Mouse (Mus musculus) embryo, embryonic 11 days (tissue): ENCODE results near the gene Dnajb7.

Source experiments
- DNase-seq: peaks from one replicate; pipeline ENCODE4 v3.0.0-alpha.2; 2015

Gene Dnajb7

GRCm38 (mm10) chr15:81408199-81408598 is at the start of gene Dnajb7:
TSS of gene Dnajb7 (minus strand) at chr15:81408299.
- no peak for DNase-seq

- peak; percentile 69 for DNase-seq
These were observed 40.4 kb upstream of the Dnajb7 start for GRCm38 (mm10) chr15:81448463-81448862.

- DNase-seq: no peak
These were observed 31.1 kb upstream of the Dnajb7 start for GRCm38 (mm10) chr15:81439236-81439635.

- DNase-seq: no peak
These were observed 30.2 kb upstream of the Dnajb7 start for GRCm38 (mm10) chr15:81438345-81438744.

GRCm38 (mm10) chr15:81431195-81431594 is 23.1 kb upstream of the Dnajb7 start:
- DNase-seq: no peak

GRCm38 (mm10) chr15:81427947-81428346 is 19.8 kb upstream of the Dnajb7 start:
- no peak for DNase-seq

- no peak for DNase-seq
These were observed 17.2 kb upstream of the Dnajb7 start for GRCm38 (mm10) chr15:81425311-81425710.

- DNase-seq: no peak
These were observed 14.1 kb upstream of the Dnajb7 start for GRCm38 (mm10) chr15:81422156-81422681.

- peak; percentile 2 for DNase-seq
These were observed 13.4 kb upstream of the Dnajb7 start for GRCm38 (mm10) chr15:81421454-81421853.

- DNase-seq: no peak
These were observed 10.0 kb upstream of the Dnajb7 start for GRCm38 (mm10) chr15:81418065-81418464.

- DNase-seq: peak; percentile 77
These were observed 8.7 kb upstream of the Dnajb7 start for GRCm38 (mm10) chr15:81416763-81417310.

- no peak for DNase-seq
These were observed 3.1 kb downstream of the Dnajb7 start for GRCm38 (mm10) chr15:81405008-81405407.

- peak; percentile 96 for DNase-seq
These were observed 8.3 kb downstream of the Dnajb7 start, which contains the start of the genes St13 and Xpnpep3 for GRCm38 (mm10) chr15:81399638-81400315. TSS of gene St13 (minus strand) at chr15:81400077. TSS of gene Xpnpep3 (plus strand) at chr15:81400138.

- DNase-seq: no peak
These were observed 8.8 kb downstream of the Dnajb7 start for GRCm38 (mm10) chr15:81399297-81399637.

- DNase-seq: no peak
These were observed 9.9 kb downstream of the Dnajb7 start for GRCm38 (mm10) chr15:81398189-81398588.

GRCm38 (mm10) chr15:81394211-81394915 is 13.7 kb downstream of the Dnajb7 start:
- DNase-seq: no peak

- no peak for DNase-seq
These were observed 15.1 kb downstream of the Dnajb7 start for GRCm38 (mm10) chr15:81392997-81393396.

- peak; percentile 13 for DNase-seq
These were observed 21.8 kb downstream of the Dnajb7 start for GRCm38 (mm10) chr15:81386327-81386726.

GRCm38 (mm10) chr15:81378845-81379244 is 29.3 kb downstream of the Dnajb7 start:
- DNase-seq: no peak

GRCm38 (mm10) chr15:81374621-81375020 is 33.5 kb downstream of the Dnajb7 start:
- no peak for DNase-seq

GRCm38 (mm10) chr15:81370356-81370755 is 37.7 kb downstream of the Dnajb7 start:
- no peak for DNase-seq

- no peak for DNase-seq
These were observed 39.5 kb downstream of the Dnajb7 start for GRCm38 (mm10) chr15:81368601-81369000.

GRCm38 (mm10) chr15:81366241-81366640 is 41.9 kb downstream of the Dnajb7 start:
- no peak for DNase-seq

GRCm38 (mm10) chr15:81365246-81365645 is 42.9 kb downstream of the Dnajb7 start:
- no peak for DNase-seq
